Mouse (Mus musculus) urinary bladder, postnatal 36 days (tissue): ENCODE measurements around the gene Mfrp.

Experiments
- DNase-seq, 2 experiments: peaks; one replicate each; pipeline ENCODE4 v3.0.0; 2022; ENCODE audit warnings: low spot score in 2 of 2, mixed read lengths in 1 of 2

Mfrp gene

GRCm38 (mm10) chr9:44078955-44079756 lies 22.4 kb upstream of the Mfrp start:
- DNase-seq = peak in 1 of 2 experiments; percentile 88

GRCm38 (mm10) chr9:44079997-44080780 lies 21.3 kb upstream of the Mfrp start:
- no peak for DNase-seq

GRCm38 (mm10) chr9:44080953-44081352 lies 20.6 kb upstream of the Mfrp start:
- DNase-seq = no peak

GRCm38 (mm10) chr9:44081581-44081980 lies 19.9 kb upstream of the Mfrp start:
- DNase-seq = no peak

DNA sequence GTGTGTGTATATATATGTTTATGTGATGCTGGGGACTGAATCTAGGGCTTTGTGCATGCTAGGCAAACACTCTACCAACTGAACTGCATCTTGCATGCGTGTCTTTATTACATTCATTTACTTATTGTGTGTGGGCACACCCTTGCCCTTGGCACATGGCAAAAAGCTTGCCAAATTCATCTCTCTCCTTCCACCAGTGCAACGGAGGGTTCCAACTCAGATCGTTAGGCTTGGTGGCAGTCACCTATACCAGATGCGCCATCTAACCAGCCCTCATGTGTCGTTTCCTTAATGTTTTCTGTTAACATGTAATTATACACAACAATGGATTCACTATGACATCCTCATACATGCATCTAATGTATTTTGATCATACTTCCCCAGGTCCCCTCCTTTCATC lies 19.3 kb upstream of the Mfrp start:
- DNase-seq = no peak

DNA sequence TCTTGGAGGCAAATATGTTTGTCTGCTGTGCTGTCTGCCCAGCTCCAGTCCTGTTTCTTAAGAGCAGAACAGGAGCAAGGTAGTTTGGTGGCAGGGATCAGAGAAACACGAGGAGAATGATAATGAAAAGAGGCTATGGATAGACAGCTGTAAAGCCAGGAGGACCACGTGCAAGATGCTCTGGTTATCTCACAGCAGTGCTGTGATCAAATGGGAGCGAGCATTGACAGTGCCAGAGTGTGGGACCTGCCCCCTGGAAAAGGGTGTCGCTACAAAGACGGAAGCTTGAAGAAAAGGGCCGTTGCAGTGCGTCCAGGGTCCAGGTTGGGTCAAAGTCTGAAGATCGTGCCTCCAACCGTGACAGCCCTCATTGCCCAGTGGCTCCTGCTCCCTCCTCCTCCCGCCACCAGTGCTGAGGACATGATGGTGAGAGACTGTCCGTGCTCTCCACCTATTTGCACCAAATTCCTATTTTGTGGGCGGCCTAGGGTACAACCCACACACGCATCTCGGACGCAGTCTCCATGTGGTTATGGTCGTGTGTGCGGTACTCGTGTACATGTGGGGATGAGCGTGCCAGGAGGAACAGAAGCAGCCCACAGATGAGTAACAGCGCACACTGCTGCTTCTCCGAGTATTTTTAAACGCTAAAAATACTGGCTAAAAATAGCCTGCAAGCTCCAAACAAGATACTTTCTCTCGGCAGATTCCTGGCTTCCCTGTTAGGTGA lies 18.0 kb upstream of the Mfrp start:
- DNase-seq = no peak

DNA sequence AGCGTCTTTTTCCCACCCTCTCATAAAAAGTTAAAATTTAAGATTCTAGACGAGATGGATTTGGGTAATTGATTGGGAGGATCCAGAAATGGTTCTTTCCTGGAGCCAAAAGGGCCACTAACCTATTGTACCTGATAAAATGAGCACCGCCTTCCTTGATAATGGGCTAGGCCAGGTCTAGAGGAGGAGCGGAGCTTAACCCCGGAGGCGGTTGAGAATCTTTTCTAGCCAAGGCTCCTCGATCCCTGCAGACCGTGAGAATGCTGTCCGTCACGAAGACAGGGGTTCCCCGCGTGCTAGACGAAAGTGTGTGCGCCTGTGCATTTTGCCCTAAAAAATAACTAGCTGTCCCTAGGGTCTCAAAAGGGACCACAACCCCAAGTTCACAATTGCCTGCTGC lies 17.3 kb upstream of the Mfrp start:
- no peak for DNase-seq

DNA sequence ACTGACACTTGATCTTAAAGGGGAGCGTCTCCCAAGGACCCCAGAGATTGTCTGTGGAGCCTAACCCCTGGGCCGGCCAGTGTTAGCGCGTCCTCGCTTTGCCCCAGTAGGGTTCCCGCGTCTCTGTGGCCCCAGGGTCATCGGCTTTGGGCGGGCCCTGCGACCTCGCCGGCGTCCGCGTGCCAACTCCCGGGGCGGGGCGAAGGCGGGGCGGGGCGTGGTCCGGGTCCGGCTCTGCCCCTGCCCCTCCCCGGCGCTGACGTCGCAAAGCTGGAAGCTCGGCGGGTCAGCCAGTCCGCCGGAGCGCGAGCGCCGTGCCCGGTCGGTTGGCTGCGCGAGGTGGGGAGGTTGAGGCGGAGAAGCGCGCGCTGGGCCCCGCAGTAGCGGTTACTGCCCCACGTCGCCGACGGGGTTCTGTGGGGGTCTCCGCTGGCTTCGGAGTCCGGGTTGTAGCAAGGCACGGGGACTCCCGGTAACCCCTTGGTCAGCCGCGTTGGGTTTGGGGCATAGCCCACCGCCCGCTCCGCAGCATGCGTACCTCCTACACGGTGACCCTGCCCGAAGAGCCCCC lies 16.8 kb upstream of the Mfrp start:
- DNase-seq = peak; percentile 91 to 95

DNA sequence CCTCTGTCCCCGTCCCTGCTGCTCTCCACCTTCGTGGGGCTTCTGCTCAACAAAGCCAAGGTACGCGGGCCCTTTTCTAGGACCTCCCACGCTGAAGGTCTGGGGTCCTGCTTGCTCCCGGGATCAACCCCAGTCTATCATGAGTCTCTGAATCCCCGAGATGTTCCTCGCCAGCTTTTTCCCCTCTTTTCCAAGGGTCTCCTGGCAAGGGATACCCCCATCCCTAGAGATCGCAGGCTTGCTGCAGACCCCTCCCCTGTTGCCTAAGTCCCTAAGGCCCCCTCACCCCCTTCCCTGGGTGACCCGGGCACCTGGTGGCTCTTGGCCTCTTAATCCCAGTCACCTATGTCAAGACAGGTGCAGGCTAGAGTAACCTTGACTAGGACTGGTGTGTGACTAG lies 16.3 kb upstream of the Mfrp start:
- DNase-seq = no peak

DNA sequence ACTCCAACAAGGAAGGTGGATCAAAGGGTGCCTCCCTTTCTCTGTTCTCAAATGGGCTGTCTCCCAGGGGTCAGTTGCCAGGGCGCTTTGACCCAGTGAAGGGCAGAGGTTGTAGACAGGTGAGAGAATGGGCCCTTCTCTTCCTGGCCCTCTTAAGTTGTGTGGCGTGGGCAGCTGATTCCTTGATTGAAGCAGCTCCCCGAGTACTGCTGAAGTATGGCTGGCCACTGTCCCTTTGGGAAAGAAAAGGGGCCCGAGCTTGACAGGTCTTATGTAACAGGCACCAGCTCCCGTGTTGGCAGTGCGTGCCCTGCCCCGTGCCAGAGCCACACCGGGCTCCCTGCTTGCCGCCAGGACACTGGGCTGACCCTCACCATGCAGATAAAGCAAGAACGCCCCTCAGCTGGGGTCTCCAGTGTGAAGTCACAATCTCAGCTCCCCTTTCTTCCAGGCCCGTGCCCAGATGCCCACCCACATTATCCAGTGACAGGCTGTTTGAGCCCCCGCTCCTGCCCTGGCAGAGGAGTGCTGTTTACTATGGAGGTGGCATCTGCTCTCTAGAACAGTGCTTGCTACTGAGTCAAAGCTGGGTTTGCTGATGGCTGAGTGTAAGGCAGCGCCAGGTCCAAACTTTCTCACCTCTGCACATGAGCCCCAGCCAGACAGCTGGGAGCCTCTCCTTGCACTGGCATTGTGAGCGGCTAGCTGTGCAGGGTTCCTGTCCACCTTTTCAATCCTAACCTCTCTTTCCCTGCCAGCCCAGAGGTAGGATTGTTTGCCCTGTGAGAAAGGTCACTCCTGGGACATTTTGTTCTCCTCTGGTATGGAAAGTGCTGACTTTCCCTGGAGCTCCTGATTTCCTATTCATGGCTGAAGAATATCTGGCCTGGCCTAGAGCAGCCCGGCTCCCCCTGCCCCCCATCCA lies 15.5 kb upstream of the Mfrp start:
- DNase-seq = no peak

DNA sequence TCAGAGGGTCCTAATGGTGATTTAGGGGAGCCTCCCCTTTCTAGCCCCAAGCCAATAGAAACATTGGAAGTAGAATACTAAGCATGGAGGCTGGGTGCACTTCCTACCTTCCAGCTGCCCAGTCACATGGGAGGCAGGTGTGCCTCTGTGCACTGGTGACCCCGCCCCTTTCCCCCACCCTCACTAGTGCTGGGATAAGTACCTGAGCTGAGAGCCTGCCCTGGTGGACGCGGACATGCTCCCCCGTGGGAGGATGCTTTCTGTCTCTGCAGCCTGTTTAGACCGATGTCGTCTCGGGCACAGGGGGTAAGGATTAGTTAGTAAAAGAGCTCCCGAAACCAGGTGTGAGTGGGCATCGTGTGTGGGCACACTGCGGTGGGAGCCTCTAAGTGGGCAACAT lies 14.6 kb upstream of the Mfrp start:
- no peak for DNase-seq

- DNase-seq = no peak
Observed at GRCm38 (mm10) chr9:44087761-44088455, 13.6 kb upstream of the Mfrp start.

GRCm38 (mm10) chr9:44088877-44089608 lies 12.5 kb upstream of the Mfrp start:
- DNase-seq = no peak

GRCm38 (mm10) chr9:44093612-44094503 lies 7.7 kb upstream of the Mfrp start:
- DNase-seq = peak in 1 of 2 experiments; percentile 70

- no peak for DNase-seq
Observed at GRCm38 (mm10) chr9:44094737-44095136, 6.8 kb upstream of the Mfrp start.

GRCm38 (mm10) chr9:44095781-44096180 lies 5.7 kb upstream of the Mfrp start:
- DNase-seq = no peak

GRCm38 (mm10) chr9:44096536-44096935 lies 5.0 kb upstream of the Mfrp start:
- no peak for DNase-seq

DNA sequence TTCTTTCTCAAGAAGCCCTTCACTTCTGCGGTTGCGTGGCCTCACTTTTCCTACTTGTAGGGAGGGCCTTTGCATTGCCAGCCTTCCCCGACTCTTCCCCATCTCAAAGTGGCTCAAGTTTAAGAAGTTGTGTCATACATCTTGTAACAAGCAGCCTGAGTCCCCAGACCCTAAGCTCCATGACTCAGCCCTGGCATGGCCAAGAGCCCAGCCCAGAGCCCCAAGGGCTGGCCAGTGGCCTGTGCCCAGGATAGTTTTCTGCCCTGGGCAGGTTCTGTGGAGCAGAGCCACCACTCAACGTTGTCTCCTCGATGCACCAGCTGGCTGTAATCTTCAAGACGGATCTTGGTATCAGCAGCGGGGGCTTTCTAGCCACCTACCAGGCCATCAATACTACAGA lies 3.4 kb downstream of the Mfrp start:
- DNase-seq = no peak

- DNase-seq = no peak
Observed at GRCm38 (mm10) chr9:44105781-44106180, 4.3 kb downstream of the Mfrp start.
